Mouse (Mus musculus): Measurements from ENCODE around the gene Ttc28.

DNA sequence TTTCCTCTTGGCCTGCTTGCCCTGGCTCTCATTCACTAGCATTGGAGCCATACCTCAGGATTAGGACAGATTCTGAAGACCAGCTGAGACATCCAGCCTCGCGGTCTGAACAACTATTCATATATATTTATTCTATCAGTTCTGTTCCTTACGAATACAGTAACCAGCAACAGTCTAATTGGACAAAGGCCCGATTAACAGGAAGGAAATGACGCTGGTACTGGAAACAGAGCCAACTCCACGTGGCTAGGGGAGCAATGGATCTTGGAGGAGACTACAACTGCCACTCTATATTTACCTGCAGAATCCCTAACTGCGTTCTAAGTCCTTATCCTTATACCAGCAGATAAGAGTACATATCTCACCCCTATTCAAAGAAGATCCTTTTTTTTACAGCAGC, 447.8 kb downstream of the Ttc28 start:
- TF ChIP-seq POLR2A (IDR thresholded peaks at IDR 0.05; ENCODE audit: low read depth, low read length) (no peak), CTCF (IDR thresholded peaks at IDR 0.05; ENCODE audit: extremely low read depth, insufficient read depth, insufficient read length, insufficient replicate concordance) (no peak)

All from spleen, adult 2 months (tissue).